Mouse (Mus musculus) megakaryocyte progenitor cell, adult 5-6 weeks (primary cell): ENCODE measurements at regions not wholly inside any gene's neighbourhood (a gene's known extent, or its start where the extent isn't known, plus 50 kb on each side); places are given as distances from the start of the nearest gene placed in this dataset.

Experiments
- ATAC-seq: replicated peaks from 2 replicates; pipeline ENCODE4 v1.8.0; 2016; ENCODE audit warnings: mild to moderate bottlenecking, moderate TSS enrichment, inconsistent platforms; ENCODE audit not compliant: poor library complexity

GRCm38 (mm10) chr2:12614345-12614744 lies 195.1 kb upstream of the Mindy3 start:
- no peak for ATAC-seq

DNA sequence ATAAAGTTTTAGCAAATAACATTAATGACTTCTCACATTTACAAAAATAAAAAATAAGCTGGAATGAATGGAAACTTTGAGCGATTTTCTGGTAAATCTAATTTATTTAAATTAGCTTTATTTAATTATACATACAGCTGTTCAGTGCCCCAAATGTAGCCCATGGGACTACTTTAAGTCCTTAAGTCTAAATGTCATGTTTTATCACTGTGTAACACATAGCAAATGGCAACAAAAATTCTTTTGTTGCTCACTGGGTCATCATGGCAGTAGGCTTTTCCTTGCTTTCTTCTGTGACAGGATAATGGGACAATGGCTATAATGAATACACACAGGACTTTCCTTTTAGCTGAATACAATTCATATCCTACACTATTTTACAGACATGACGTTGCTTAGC lies 194.6 kb upstream of the Mindy3 start:
- no peak for ATAC-seq

GRCm38 (mm10) chr2:12582566-12582965 lies 163.3 kb upstream of the Mindy3 start:
- ATAC-seq = no peak

- ATAC-seq = no peak
Measured at GRCm38 (mm10) chr2:12557736-12558135, 138.5 kb upstream of the Mindy3 start.

DNA sequence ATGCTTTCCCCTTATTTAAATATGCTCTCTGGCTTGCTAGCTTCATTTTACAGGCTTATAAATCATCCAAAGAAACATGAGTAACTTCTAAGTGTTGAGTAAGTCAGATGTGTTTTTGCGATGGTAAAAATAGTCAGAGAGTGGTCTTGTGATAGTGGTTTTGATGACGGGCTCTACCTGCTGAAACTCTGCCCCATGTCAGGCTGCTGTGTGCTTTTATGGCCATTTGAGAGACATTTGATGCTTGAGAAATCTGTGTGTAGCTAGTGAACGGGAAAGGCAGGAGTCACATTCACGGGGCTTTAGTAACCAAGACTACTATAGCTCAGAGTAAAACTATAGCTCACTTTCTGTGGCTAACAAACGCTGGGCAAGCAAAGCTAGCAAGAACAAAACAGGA lies 103.1 kb upstream of the Mindy3 start:
- no peak for ATAC-seq

DNA sequence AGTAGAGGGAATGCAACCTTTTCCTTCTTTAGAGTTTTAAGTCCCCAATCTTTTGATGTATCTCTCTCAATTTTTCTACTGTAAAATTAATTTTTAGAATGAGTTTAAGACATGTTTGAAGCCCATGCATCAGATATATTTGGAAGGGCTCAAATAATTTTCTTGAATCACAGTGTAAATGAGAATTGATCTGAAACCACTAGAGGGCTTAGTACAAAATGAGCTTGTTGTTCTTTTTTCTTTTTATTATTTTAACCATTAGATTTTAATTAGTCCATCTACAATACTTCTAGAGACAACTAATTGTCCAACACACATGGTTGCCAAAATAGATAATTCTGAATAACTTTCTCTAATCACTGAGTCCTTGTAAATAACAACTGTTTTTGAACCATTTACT lies 102.5 kb upstream of the Mindy3 start:
- ATAC-seq = no peak

- ATAC-seq = peak; percentile 84
Measured at GRCm38 (mm10) chr2:12492369-12492768, 73.1 kb upstream of the Mindy3 start.

DNA sequence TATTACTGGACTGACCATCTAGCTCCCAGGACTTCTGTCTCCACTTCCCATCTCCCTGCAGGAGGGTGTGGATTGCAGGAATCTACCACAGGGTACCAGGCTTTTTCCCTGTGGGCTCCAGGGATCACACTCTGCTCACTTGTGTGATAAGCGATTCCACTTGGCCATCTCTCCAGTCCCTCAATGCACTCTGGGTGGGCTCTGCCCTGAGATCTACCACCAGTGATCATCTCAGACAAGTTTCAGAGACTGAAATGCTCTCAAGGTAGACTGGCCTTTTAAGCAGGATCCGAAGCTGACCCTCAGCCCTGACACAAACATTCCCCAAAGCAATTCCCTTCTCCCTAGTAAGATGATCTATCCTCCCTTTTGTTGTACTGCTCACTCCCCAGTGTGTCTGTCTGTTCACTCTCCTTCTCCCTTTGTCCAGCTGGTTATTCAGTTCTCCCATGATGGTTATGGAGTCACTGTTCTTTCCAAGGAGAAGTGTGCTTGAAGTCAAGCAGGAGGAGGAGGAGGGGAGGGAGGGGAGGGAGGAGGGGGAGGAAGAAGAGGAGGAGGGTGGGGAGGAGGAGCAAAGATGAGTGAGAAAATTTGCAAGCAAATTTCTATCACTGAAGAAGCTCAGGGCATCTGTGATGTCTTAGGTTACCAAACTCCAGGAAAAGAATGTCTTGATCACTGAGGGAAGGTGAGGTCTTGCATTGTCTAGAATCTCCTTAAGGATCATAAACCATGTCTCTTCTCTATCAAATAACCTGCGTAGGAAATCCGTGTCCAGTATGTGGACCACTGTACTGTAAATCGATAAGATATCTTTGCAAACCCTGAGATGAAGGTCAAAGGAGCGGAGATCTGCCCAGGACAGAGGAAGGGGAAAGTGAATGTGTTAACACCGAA lies 50.4 kb upstream of the Mindy3 start:
- no peak for ATAC-seq
